Mouse (Mus musculus) liver, adult 10 weeks (tissue): ENCODE measurements around the gene Polg. TPM values are rescaled to one million over a fixed set of nuclear protein-coding genes. Genes with fewer than 3 reads are reported as not detected.

Experiments used
- polyA plus RNA-seq: library from polyadenylated mRNA; stranded (reverse); fragments of 350-450 nt; fragmentation: Illumina TruSeq; extraction: RNeasy Lipid Tissue Mini Kit (QIAGEN cat#74804); gene quantifications from one replicate; pipeline ENCODE4 v1.2.3, GENCODE M21; 2014; ENCODE audit warnings: low read depth, low replicate concordance

The Polg gene
- polyA plus RNA-seq, result 27.5 TPM

GRCm38 (mm10) chr7:79466053-79466901 lies at the start of gene Polg:
TSS of gene Polg (minus strand) at chr7:79466362.

Other genes starting within 250 kb of the Polg start
- gene Abhd2, start 193.2 kb downstream of the Polg start, polyA plus RNA-seq, result 38.0 TPM
- not detected for gene Rlbp1, start 79.3 kb downstream of the Polg start, polyA plus RNA-seq
- not detected for gene Fanci, start 74.4 kb downstream of the Polg start, polyA plus RNA-seq
- not detected for gene Rhcg, start 151.3 kb upstream of the Polg start, polyA plus RNA-seq
- gene Ticrr, start 193.8 kb upstream of the Polg start, polyA plus RNA-seq, result not detected
- 0.08 TPM for gene Kif7, start 249.4 kb upstream of the Polg start, polyA plus RNA-seq